Comparison of ENCODE assay signal across 28 mouse cellular contexts in genomic region chr1:189431479-189431878, GRCm38 (mm10). TPM values are rescaled to one million over a fixed set of nuclear protein-coding genes. Genes with fewer than 3 reads are reported as not detected.
DNase-seq lines count a peak whose midpoint lies in the region; ATAC-seq and TF ChIP-seq lines count a peak whose summit lies in the region.
"Had no signal": no experiment of that assay in that cellular context is flagged by ENCODE, and none has a peak within 500 bp of the region (broad histone marks: within the 10 kb centered on the region; RNA-seq: fewer than 3 reads in every experiment).

No protein-coding gene starts in this region.

- no peaks in the 10 kb centered on the region for H3K9me3 ChIP-seq in midbrain, embryonic 11.5 days (ENCODE audit: control insufficient read depth, low read length)
- no peaks in the 10 kb centered on the region for H3K9me3 ChIP-seq in midbrain, embryonic 16.5 days (replicated peaks; ENCODE audit: control insufficient read depth, low read length, poor library complexity, severe bottlenecking)
- H3K9me3 ChIP-seq in midbrain, postnatal 0 days (ENCODE audit: low read length), result no peaks in the 10 kb centered on the region
- H3K9me3 ChIP-seq: embryonic facial prominence, embryonic 13.5 days; forebrain, embryonic 12.5 days; forebrain, embryonic 15.5 days; heart, embryonic 10.5 days; heart, embryonic 13.5 days had no signal

- 7% methylated on average over 5 of the region's 5 CpGs for WGBS in midbrain, embryonic 11.5 days
- 10% methylated on average over 5 of the region's 5 CpGs for WGBS in midbrain, embryonic 16.5 days
- 10% methylated on average over 5 of the region's 5 CpGs for WGBS in midbrain, postnatal 0 days

- no peak for TF ChIP-seq POLR2A in brain, embryonic 14.5 days (IDR thresholded peaks at IDR 0.05; ENCODE audit: borderline replicate concordance, extremely low read depth, insufficient read depth, insufficient read length, poor library complexity, severe bottlenecking)

- TF ChIP-seq CTCF in brain, embryonic 14.5 days (IDR thresholded peaks at IDR 0.05; ENCODE audit: borderline replicate concordance, extremely low read depth, insufficient read depth, insufficient read length), result no peak
- no peak for TF ChIP-seq CTCF in midbrain, postnatal 0 days (IDR thresholded peaks at IDR 0.05)

- peak; percentile 91 for DNase-seq in midbrain, embryonic 11.5 days (ENCODE audit: low spot score, missing footprints)
- peak; percentile 16 for DNase-seq in brain, embryonic 14.5 days (ENCODE audit: low read depth)
- peak; percentile 14 for DNase-seq in midbrain, postnatal 0 days (ENCODE audit: low spot score)
- DNase-seq in kidney, adult 9 months, result no peak
- no peak for DNase-seq in spleen, adult 18-20 months
- DNase-seq: adrenal gland, adult 2 months; adrenal gland, postnatal 14 days; cerebellum, adult 11-12 months; cerebellum, adult 8-10 months; cerebellum, postnatal 10 days; cerebellum, postnatal 36 days; gastrocnemius, postnatal 10 days; gastrocnemius, postnatal 36 days; heart, adult 2 months; heart, postnatal 4 days had no signal

- ATAC-seq in midbrain, embryonic 11.5 days (ENCODE audit: low FRiP score), result no peak
- ATAC-seq in midbrain, embryonic 16.5 days, result no peak
- no peak for ATAC-seq in midbrain, postnatal 0 days (ENCODE audit: low FRiP score)
- ATAC-seq: CD4-positive, CD25-positive, alpha-beta regulatory T cell, adult 4 months; forebrain, embryonic 15.5 days; hindbrain, postnatal 0 days; inflammation-experienced regulatory T-cells, adult 6 months had no signal

- no peak overlapping the region for H3K4me2 ChIP-seq in midbrain, embryonic 11.5 days
- no peak overlapping the region for H3K4me2 ChIP-seq in midbrain, embryonic 16.5 days (ENCODE audit: low read length)
- H3K4me2 ChIP-seq in midbrain, postnatal 0 days (ENCODE audit: low read depth, low read length, poor library complexity, severe bottlenecking), result no peak overlapping the region
- H3K4me2 ChIP-seq: embryonic facial prominence, embryonic 13.5 days; forebrain, embryonic 12.5 days; forebrain, embryonic 15.5 days; heart, embryonic 13.5 days; hindbrain, embryonic 14.5 days had no signal

- no peak overlapping the region for H3K4me3 ChIP-seq in midbrain, embryonic 11.5 days (ENCODE audit: low read depth, low read length)
- H3K4me3 ChIP-seq in midbrain, embryonic 16.5 days (ENCODE audit: low read depth, low read length), result no peak overlapping the region
- no peak overlapping the region for H3K4me3 ChIP-seq in midbrain, postnatal 0 days (ENCODE audit: low read depth, low read length)
- H3K4me3 ChIP-seq: embryonic facial prominence, embryonic 13.5 days; erythroblast, embryonic 14.5 days; forebrain, embryonic 12.5 days; forebrain, embryonic 15.5 days; heart, adult 2 months; heart, embryonic 10.5 days; heart, embryonic 13.5 days had no signal

- H3K27ac ChIP-seq in midbrain, embryonic 11.5 days (ENCODE audit: low read depth, low read length), result no peak overlapping the region
- H3K27ac ChIP-seq in midbrain, embryonic 16.5 days (ENCODE audit: low read length), result no peak overlapping the region
- H3K27ac ChIP-seq in midbrain, postnatal 0 days (ENCODE audit: low read depth, low read length), result no peak overlapping the region
- H3K27ac ChIP-seq: embryonic facial prominence, embryonic 13.5 days; forebrain, embryonic 12.5 days; forebrain, embryonic 15.5 days; heart, adult 2 months; heart, embryonic 10.5 days; heart, embryonic 13.5 days; hindbrain, embryonic 14.5 days; hindbrain, postnatal 0 days had no signal

- H3K9ac ChIP-seq in midbrain, embryonic 11.5 days (ENCODE audit: low read length), result no peak overlapping the region
- no peak overlapping the region for H3K9ac ChIP-seq in midbrain, embryonic 16.5 days (ENCODE audit: low read depth, low read length)
- no peak overlapping the region for H3K9ac ChIP-seq in midbrain, postnatal 0 days (replicated peaks; ENCODE audit: low read length, poor library complexity, severe bottlenecking)
- H3K9ac ChIP-seq: embryonic facial prominence, embryonic 13.5 days; forebrain, embryonic 12.5 days; forebrain, embryonic 15.5 days; heart, embryonic 13.5 days; hindbrain, embryonic 14.5 days had no signal

- H3K4me1 ChIP-seq in midbrain, embryonic 11.5 days (ENCODE audit: control insufficient read depth, insufficient read depth, low read length), result peaks cover 10% of the 10 kb centered on the region; the same call in 1 of the 2 replicates
- peaks cover 17% of the 10 kb centered on the region for H3K4me1 ChIP-seq in midbrain, embryonic 16.5 days (ENCODE audit: control insufficient read depth, insufficient read depth, low read length)
- peaks cover 7% of the 10 kb centered on the region for H3K4me1 ChIP-seq in midbrain, postnatal 0 days (ENCODE audit: insufficient read depth, low read length)
- H3K4me1 ChIP-seq: forebrain, embryonic 15.5 days had no signal

- no peaks in the 10 kb centered on the region for H3K36me3 ChIP-seq in midbrain, embryonic 11.5 days (ENCODE audit: control insufficient read depth, insufficient read depth, low read length)
- no peaks in the 10 kb centered on the region for H3K36me3 ChIP-seq in midbrain, embryonic 16.5 days (ENCODE audit: control insufficient read depth, insufficient read depth, low read length)
- H3K36me3 ChIP-seq in midbrain, postnatal 0 days (ENCODE audit: insufficient read depth, low read length), result no peaks in the 10 kb centered on the region
- H3K36me3 ChIP-seq: embryonic facial prominence, embryonic 13.5 days; forebrain, embryonic 12.5 days; forebrain, embryonic 15.5 days; heart, embryonic 10.5 days; heart, embryonic 13.5 days had no signal

- H3K27me3 ChIP-seq in midbrain, embryonic 11.5 days (ENCODE audit: control insufficient read depth, insufficient read depth, low read length), result no peaks in the 10 kb centered on the region
- no peaks in the 10 kb centered on the region for H3K27me3 ChIP-seq in midbrain, embryonic 16.5 days (ENCODE audit: control insufficient read depth, insufficient read depth, low read depth, low read length)
- no peaks in the 10 kb centered on the region for H3K27me3 ChIP-seq in midbrain, postnatal 0 days (ENCODE audit: insufficient read depth, low read length)
- H3K27me3 ChIP-seq: embryonic facial prominence, embryonic 13.5 days; forebrain, embryonic 12.5 days; forebrain, embryonic 15.5 days; heart, embryonic 13.5 days had no signal

RNA-seq across cellular contexts. Expression of gene Kcnk2, which starts 29.4 kb away (rescaled TPM):
- 5.2 and 8.0 TPM in 2 replicates for polyA plus RNA-seq in midbrain, embryonic 11.5 days (2014; fragmentation: Nextera tagmentation; extraction: Ambion mirVana)
- 23.5 and 24.0 TPM in 2 replicates for polyA plus RNA-seq in midbrain, embryonic 16.5 days (2015; fragmentation: Nextera tagmentation; extraction: Ambion mirVana)
- 22.0 and 27.3 TPM in 2 replicates for polyA plus RNA-seq in brain, embryonic 14.5 days (2012; rRNA removed)
- total RNA-seq in midbrain, postnatal 0 days (2014; rRNA removed), result 19.8 and 22.1 TPM in 2 replicates
- polyA plus RNA-seq in midbrain, postnatal 0 days (2015; fragmentation: Nextera tagmentation; extraction: Ambion mirVana), result 17.6 and 17.9 TPM in 2 replicates
- total RNA-seq: granulocyte monocyte progenitor cell, adult 5-6 weeks; MEL had no signal
- polyA plus RNA-seq: CD4-positive, CD25-positive, alpha-beta regulatory T cell, adult 4 months; erythroblast, embryonic 14.5 days; inflammation-experienced regulatory T-cells, adult 6 months had no signal

Comparison
In these comparisons a context has a peak if more than half of its experiments do, and no peak if none do; other contexts are left out.
1. DNase-seq: peak in midbrain, embryonic 11.5 days (single experiment), brain, embryonic 14.5 days (single experiment) and midbrain, postnatal 0 days (single experiment); none in kidney, adult 9 months (single experiment) and spleen, adult 18-20 months (0 of 2).